Mouse (Mus musculus) CD4-positive helper T cell, adult 2 months (primary cell): ENCODE measurements at regions not wholly inside any gene's neighbourhood (a gene's known extent, or its start where the extent isn't known, plus 50 kb on each side); places are given as distances from the start of the nearest gene placed in this dataset.

Source experiments
- DNase-seq: peaks from one replicate; pipeline ENCODE4 v3.0.0-alpha.2; 2012; ENCODE audit warnings: low read depth, missing footprints, low spot score

DNA sequence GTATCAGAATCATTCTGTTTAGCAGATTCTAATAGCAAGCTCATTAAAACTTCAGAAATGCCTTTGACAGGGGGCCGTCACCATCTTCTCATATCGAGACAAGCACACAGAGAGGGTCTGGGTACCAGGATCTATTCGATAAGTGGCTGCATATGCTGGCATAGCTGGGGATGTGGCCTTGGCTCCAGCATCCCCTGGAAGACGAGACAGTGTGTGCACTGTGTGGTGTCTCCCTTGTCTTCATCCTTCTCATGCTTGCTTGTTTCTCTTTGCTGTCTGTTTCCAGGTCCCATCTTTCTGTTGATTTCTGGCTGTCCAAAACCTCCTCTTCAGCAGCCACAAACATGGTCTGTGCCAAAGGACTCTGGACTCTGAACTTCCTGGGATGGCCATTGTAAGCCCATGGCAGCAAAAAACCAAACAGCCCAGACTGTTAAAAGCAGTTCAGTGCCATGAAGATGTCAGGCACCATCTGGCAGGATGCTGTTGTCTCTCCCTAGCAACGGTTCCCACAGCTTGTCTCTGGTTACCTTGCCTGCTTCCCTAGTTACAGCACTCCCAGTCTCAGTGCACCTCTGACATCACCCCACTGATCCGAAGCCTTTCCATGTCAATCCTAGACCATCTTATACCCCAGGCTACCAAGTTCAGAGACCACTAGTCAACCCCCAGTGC lies 56.5 kb downstream of the Kctd12 start:
- DNase-seq, result no peak

- DNase-seq, result no peak
These were observed 57.8 kb downstream of the Kctd12 start for GRCm38 (mm10) chr14:102924674-102925073.

DNA sequence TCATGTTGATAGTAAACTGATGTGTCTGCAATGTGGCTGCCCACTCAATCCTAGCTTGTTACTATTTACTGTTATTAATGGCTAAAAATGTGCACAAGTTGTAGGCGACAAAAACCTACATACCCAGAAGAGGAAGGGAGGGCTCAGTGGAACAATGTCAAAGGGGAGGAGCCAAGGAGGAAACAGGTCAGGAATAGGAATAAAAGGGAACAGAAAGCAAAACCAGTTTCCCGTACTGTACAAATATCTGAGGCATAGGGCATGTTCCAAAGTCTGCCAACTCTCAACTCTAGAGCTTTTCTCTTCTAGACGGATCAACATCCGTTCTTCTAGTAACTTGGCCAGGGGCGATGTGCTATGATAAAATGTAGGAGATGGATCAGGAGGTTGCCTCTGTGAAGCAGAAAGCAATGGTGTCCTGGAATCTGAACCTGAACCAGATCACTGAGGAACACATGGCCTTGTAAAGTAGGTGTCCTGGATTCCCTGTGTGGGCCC lies 59.9 kb downstream of the Kctd12 start:
- DNase-seq, result no peak

DNA sequence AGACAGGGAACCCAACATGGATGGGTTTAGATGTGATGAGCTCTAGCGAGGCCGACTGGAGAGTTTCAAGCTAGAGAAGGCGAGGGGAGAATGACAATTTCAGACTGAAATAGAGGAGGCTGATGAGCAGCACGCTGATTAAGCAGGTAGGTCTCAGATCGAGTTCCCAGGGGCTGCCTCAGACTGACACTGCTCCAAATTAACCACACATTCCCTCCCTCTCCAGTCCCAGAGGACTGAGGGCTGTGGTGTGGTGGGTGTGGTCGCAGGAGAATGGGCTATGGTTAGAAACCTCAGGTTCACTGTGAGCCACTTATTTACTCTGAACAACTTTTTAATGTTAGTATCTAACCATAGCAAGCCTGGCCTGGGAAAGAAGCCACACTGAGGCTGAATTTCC lies 62.0 kb downstream of the Kctd12 start:
- no peak for DNase-seq

- no peak for DNase-seq
These were observed 63.1 kb downstream of the Kctd12 start for GRCm38 (mm10) chr14:102919261-102919801.

- no peak for DNase-seq
These were observed 64.5 kb downstream of the Kctd12 start for GRCm38 (mm10) chr14:102917929-102918328.

DNA sequence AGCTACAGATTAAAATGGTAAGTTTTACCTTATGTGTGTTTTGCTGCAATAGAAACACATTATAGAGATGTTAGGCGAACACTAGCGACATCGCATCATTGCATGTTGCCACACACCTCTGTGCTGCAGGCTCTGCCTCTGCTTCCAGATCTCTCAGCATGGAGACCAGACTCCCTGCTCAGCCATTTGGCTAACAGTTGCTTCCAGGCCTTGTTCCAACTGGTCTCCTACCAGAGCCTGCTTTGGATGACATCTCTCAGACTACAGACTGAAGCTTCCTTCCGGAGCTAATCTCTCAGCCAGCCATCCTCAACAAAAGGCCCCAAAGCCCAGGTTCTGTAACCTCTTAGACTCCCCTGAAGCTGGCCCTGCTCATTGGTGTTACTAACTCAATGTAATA lies 66.5 kb downstream of the Kctd12 start:
- DNase-seq, result no peak

- DNase-seq, result no peak
These were observed 70.9 kb downstream of the Kctd12 start for GRCm38 (mm10) chr14:102911582-102911981.

- DNase-seq, result no peak
These were observed 73.4 kb downstream of the Kctd12 start for GRCm38 (mm10) chr14:102908990-102909389.

- no peak for DNase-seq
These were observed 74.9 kb downstream of the Kctd12 start for GRCm38 (mm10) chr14:102907411-102908103.

- no peak for DNase-seq
These were observed 75.6 kb downstream of the Kctd12 start for GRCm38 (mm10) chr14:102906826-102907225.

DNA sequence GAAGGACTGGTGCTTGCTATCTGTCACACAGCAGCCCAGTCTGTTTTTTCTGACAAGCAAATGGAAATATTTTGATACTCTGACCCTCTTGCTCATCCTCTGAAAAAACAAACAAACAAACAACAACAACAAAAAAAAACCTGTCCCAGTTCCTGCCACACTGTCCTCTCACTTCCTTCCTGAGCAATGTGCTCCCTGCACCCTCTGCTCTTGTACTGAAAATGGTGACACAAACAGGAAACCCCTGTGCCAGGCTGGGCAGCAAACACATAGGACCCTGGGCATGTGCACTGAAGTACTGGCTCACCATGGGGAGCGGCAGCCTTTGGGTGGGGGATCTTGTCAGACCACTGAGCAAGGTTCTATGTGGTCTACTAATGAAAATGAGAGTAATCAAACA lies 76.2 kb downstream of the Kctd12 start:
- DNase-seq, result no peak

DNA sequence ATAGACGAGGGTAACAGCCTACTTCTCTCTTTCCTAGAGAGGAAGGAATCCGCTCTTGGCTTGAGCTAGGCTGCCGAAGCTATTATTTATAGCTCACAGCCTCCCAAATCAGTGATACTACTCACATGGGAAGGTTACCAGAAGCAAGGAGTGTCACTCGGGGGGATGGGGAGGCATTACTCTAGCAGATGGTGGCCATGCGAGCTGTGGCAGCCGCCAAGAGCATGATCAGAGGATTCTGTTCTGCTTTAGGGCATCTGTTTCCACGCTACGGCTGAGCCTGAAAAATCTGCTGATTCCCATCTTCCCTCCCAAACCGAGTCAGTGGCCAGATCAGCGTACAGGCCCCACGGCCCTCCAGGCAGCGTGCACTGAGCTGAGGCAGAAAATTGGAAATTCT lies 79.5 kb downstream of the Kctd12 start:
- no peak for DNase-seq

- no peak for DNase-seq
These were observed 80.2 kb downstream of the Kctd12 start for GRCm38 (mm10) chr14:102902236-102902635.

- no peak for DNase-seq
These were observed 84.0 kb downstream of the Kctd12 start for GRCm38 (mm10) chr14:102898445-102898844.

DNA sequence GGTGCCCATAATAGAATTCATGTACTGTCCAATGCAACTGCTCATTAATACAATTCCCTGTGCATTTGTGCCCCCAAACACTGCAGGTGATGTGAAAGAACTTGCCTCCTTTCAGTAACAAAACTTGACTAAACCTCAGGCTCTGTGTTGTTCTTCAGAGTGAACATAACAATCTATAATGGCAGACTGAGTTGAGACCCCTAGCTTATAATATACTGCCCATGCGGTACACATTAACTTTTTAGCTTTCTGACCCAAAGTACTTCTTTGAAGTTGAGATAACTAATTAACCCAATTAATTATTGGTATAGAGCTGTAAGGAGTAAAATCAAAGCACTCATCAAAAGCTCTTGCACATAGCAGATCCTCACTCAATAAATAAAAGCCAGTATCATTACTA lies 85.4 kb downstream of the Kctd12 start:
- DNase-seq, result no peak

DNA sequence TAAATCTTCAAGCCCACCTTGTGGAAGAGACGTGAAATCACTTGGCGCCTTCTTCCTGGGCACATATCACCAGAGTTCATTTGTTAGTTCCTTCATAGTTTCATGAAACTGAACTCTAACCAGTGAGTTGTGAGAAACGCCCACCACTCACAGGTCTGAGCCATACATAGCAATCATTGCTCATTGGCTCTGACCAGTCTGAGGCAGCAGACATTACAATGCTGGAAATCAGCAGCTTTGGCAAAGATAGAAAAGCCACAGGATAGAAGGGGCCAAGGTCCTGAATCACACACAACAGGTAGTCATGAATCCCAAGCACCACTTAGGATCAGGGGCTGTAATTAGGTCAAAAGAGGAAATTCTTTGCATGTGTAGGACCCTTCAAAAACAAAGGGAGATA lies 85.9 kb downstream of the Kctd12 start:
- no peak for DNase-seq

- DNase-seq, result no peak
These were observed 89.2 kb downstream of the Kctd12 start for GRCm38 (mm10) chr14:102893241-102893640.

DNA sequence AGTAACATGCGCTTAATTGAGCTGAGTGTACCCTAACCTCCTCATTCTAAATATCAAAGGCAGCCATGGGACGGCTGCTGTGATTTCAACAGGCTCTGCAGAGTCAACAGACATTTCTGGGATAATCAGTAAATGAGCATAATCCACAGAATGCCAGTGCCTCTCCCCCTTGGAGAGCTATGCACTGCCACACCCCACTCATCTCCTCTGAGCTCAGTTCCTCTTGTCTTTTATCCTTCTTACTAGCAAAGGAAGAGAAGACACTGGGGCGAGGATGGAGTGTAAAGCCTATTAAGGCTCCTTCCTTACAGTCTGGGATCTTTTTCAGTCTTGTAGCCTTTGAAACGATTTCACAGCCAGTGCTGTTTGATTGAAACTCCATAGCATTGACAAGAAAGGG lies 90.9 kb downstream of the Kctd12 start:
- DNase-seq, result no peak

GRCm38 (mm10) chr14:102885240-102885598 lies 97.2 kb downstream of the Kctd12 start:
- no peak for DNase-seq

DNA sequence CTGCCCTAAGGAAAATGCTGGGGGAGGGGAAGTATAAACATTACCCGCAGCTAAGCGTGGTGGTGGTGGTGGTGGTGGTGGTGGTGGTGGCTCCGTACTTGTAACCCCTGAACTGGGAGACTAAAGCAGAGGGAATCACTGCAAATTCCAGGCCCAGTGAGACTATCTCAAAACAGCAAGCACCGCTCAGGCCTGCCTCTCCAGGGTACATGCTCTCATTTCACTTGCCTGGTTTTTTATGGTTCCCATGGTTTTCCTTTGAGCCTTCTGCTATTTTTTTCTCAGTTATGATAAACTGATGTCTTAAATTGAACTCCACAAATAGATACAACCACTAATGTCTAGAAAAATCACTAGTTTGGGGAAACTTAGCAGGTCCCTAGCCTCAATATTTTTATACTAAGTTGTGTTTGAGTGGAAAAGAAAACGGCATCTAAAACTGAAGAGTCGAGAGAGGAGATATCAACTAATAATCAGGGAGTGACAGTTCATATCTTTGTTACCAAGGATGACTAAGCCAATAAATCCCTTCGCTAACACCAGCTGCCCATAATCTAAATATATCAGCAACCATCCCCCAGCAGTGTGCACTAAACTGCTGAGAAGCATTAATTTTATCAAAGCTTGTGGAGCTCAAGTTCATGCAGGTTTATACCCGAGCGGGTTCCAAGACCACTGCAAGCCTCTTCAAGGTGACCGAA lies 97.7 kb downstream of the Kctd12 start:
- no peak for DNase-seq

DNA sequence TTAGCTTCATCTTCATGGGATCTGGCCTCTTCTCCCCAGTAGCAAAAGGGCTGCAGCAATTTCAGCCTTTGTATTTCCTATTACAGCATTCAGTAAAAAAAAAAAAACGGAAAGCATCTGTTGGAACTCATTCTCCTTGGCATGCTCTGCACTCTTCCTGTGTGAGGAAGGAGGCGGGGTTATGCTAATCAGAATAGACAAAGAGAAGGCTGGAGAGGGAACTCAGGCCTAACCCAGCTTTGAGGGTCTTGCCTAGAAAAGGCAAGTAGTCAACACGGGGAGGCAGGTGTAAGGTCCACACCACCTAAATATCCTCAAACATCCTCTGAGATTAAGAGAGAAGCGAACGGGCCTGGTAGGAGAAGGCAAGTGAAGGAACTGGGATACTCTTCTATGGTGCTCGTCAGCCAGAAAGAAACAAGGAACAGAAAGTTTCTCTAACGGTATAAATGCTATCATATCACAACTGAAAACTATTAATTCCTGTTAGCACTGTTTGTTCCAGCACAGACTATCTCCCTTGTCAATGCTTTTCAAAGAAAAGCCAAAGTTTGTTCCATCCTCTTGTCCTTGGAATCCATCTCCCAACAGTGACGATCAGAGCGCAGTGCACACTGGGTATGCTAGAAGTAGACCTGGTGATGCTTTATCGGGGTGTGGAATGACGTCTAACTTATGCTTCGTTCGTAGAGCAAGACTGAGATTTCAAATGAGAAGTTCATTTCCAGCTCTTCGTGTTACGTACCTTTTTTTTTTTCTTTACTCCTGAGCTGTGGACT lies 98.9 kb downstream of the Kctd12 start:
- DNase-seq, result no peak
